Mouse (Mus musculus) heart, adult 2 months (tissue): Measurements from ENCODE around the gene Cd19.

Source experiments
- CTCF ChIP-seq: fragments of 200-600 bp; IDR thresholded peaks from 2 replicates; pipeline ENCODE4 v1.8.1; 2022; ENCODE audit warnings: antibody characterized with exemption, mild to moderate bottlenecking, moderate library complexity
- POLR2A ChIP-seq: fragments of 200-500 bp; IDR thresholded peaks from 2 replicates; pipeline ENCODE4 v1.6.1; 2011; ENCODE audit warnings: mild to moderate bottlenecking, low read depth, low read length, control low read depth; ENCODE audit not compliant: insufficient read depth

DNA sequence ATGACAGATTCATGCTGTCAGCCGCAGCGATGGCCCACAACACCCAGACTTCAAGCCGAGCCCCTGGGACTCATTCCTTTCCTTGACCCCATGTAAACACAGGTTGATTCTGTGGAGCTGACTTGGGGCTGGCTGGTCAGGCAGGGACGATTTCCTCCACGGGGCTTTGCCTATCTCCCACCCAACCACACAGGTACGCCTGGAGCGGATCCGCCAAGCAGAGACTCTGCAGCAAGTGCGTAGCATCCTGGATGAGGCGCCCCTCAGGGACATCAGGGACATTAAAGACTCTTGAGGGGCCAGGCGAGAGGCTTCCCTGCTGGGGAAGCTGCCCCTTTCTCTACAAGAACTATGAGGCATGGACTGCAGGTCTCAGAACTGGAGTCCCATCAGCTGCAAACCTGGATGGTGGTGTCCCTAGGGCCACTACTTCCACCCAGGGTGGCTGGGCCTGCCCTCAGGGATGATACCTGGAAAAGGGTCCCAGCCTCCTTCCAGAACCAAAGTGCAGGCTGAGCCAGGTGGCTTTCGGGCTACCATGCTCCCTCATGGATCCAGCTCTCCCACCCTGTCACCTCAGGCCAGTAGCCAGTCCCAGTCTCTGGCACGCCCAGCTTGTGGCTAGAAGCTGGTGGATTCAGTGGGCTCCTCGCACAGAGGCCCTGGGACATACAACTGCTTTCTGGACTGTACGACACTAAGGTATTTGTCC is 30.6 kb upstream of the Cd19 start:
- no peak for TF ChIP-seq CTCF
- no peak for TF ChIP-seq POLR2A
